Mouse (Mus musculus) CH12.LX (cell line): ENCODE data around the gene Ppp1r7. TPM values are rescaled to one million over a fixed set of nuclear protein-coding genes. Genes with fewer than 3 reads are reported as not detected.

Source experiments
- DNase-seq: peaks from one replicate; pipeline ENCODE4 v3.0.0-alpha.2; 2013; ENCODE audit errors: extremely low read depth
- H3K27ac ChIP-seq: 2 replicates; pipeline ENCODE4 v1.5.1; 2012; ENCODE audit warnings: low read depth, mild to moderate bottlenecking, control low read depth, moderate library complexity; ENCODE audit not compliant: insufficient read depth
- H3K27me3 ChIP-seq: replicated peaks from 2 replicates; pipeline ENCODE3; 2012; ENCODE audit warnings: inconsistent platforms
- H3K36me3 ChIP-seq, 2 experiments: replicated peaks in 1 of 2; 2 replicates each; pipeline versions ENCODE3 to v1.6.1; 2012; ENCODE audit warnings: inconsistent platforms in 1 of 2, low read length in 1 of 2, mild to moderate bottlenecking in 1 of 2, mixed read lengths in 1 of 2, moderate library complexity in 1 of 2; ENCODE audit not compliant: control insufficient read depth in 1 of 2, insufficient read depth in 1 of 2
- H3K4me1 ChIP-seq, 2 experiments: 2 replicates each; pipeline ENCODE4 v1.6.1; 2012; ENCODE audit warnings: inconsistent platforms in 1 of 2, moderate library complexity in 1 of 2; ENCODE audit not compliant: insufficient read depth in 2 of 2, control insufficient read depth in 1 of 2
- H3K4me2 ChIP-seq: 2 replicates; pipeline ENCODE4 v1.6.1; 2012; ENCODE audit warnings: low read depth, mild to moderate bottlenecking, control low read depth; ENCODE audit not compliant: poor library complexity, insufficient read depth, severe bottlenecking
- H3K4me3 ChIP-seq, 3 experiments: fragments of 150-350 bp in 1 of 3; sonication (generic) in 1 of 3; replicated peaks in 1 of 3; 2 replicates each; pipeline versions ENCODE3 to v1.5.1; 2011 to 2012; ENCODE audit warnings: low read depth in 2 of 3, low read length in 2 of 3, mild to moderate bottlenecking in 2 of 3, moderate library complexity in 2 of 3, control low read depth in 1 of 3, improper control_type of control experiment in 1 of 3, inconsistent platforms in 1 of 3, mixed read lengths in 1 of 3; ENCODE audit not compliant: poor library complexity in 1 of 3
- H3K79me2 ChIP-seq: replicated peaks from 2 replicates; pipeline ENCODE4 v1.6.1; 2012; ENCODE audit warnings: mild to moderate bottlenecking, moderate library complexity; ENCODE audit not compliant: control insufficient read depth, poor library complexity, insufficient read depth, severe bottlenecking; ENCODE audit errors: extremely low read depth
- H3K9ac ChIP-seq: 2 replicates; pipeline ENCODE4 v1.6.1; 2012; ENCODE audit warnings: low read depth, mild to moderate bottlenecking, control low read depth, moderate library complexity; ENCODE audit not compliant: insufficient read depth
- H3K9me3 ChIP-seq: replicated peaks from 2 replicates; pipeline ENCODE3; 2012; ENCODE audit warnings: low read length, inconsistent platforms, mixed read lengths
- BHLHE40 ChIP-seq: IDR thresholded peaks from 2 replicates; pipeline ENCODE4 v1.6.1; 2011; ENCODE audit warnings: mild to moderate bottlenecking, low read depth, low read length, improper control_type of control experiment
- CHD1 ChIP-seq: IDR thresholded peaks from 2 replicates; pipeline ENCODE4 v1.6.1; 2012; ENCODE audit warnings: low read depth, low read length, improper control_type of control experiment, inconsistent platforms
- ELF1 ChIP-seq: IDR thresholded peaks from 2 replicates; pipeline ENCODE4 v1.6.1; 2014; ENCODE audit warnings: low read depth, mild to moderate bottlenecking, inconsistent platforms, low read length, improper control_type of control experiment
- EP300 ChIP-seq: IDR thresholded peaks from 2 replicates; pipeline ENCODE4 v1.6.1; 2011; ENCODE audit warnings: low read length, improper control_type of control experiment
- JUND ChIP-seq: conservative IDR thresholded peaks from 2 replicates; pipeline ENCODE4 v1.6.1; 2011; ENCODE audit warnings: low read depth, low read length, improper control_type of control experiment
- KAT2A ChIP-seq: IDR thresholded peaks from 2 replicates; pipeline ENCODE4 v1.6.1; 2012; ENCODE audit warnings: low read length, improper control_type of control experiment, inconsistent platforms; ENCODE audit not compliant: insufficient replicate concordance
- MAZ ChIP-seq: IDR thresholded peaks from 2 replicates; pipeline ENCODE4 v1.6.1; 2012; ENCODE audit warnings: low read depth, mild to moderate bottlenecking, inconsistent platforms, low read length, improper control_type of control experiment, moderate library complexity
- MYC ChIP-seq: IDR thresholded peaks from 2 replicates; pipeline ENCODE4 v1.6.1; 2011; ENCODE audit warnings: low read depth, mild to moderate bottlenecking, improper control_type of control experiment, low read length
- NELFE ChIP-seq: IDR thresholded peaks from 2 replicates; pipeline ENCODE4 v1.6.1; 2011; ENCODE audit warnings: low read depth, low read length, improper control_type of control experiment
- POLR2A ChIP-seq: IDR thresholded peaks from 2 replicates; pipeline ENCODE4 v1.6.1; 2011; ENCODE audit warnings: low read depth, mild to moderate bottlenecking, improper control_type of control experiment, low read length
- RCOR1 ChIP-seq: conservative IDR thresholded peaks from 2 replicates; pipeline ENCODE4 v1.6.1; 2012; ENCODE audit warnings: low read depth, mild to moderate bottlenecking, inconsistent platforms, low read length, improper control_type of control experiment
- SIN3A ChIP-seq: IDR thresholded peaks from 2 replicates; pipeline ENCODE4 v1.6.1; 2012; ENCODE audit warnings: low read length, improper control_type of control experiment, inconsistent platforms
- TBP ChIP-seq: conservative IDR thresholded peaks from 2 replicates; pipeline ENCODE4 v1.6.1; 2011; ENCODE audit warnings: low read depth, low read length, improper control_type of control experiment
- UBTF ChIP-seq: IDR thresholded peaks from 2 replicates; pipeline ENCODE4 v1.6.1; 2012; ENCODE audit warnings: low read depth, mild to moderate bottlenecking, inconsistent platforms, low read length, improper control_type of control experiment, moderate library complexity
- USF2 ChIP-seq: conservative IDR thresholded peaks from 2 replicates; pipeline ENCODE4 v1.6.1; 2011; ENCODE audit warnings: low read depth, low read length, improper control_type of control experiment
- ZC3H11A ChIP-seq: IDR thresholded peaks from 2 replicates; pipeline ENCODE4 v1.6.1; 2012; ENCODE audit warnings: low read depth, mild to moderate bottlenecking, inconsistent platforms, low read length, improper control_type of control experiment
- ZNF384 ChIP-seq: IDR thresholded peaks from 2 replicates; pipeline ENCODE4 v1.6.1; 2012; ENCODE audit warnings: low read depth, low read length, improper control_type of control experiment, inconsistent platforms
- dilution Hi-C: fragments of 300-500 bp; cut with MboI; formaldehyde crosslinking; loops from 2 replicates; pipeline ENCODE4 v1.14.3; 2020; ENCODE audit warnings: low sequenced_read_pairs; ENCODE audit not compliant: extremely low pct_unique_long_range_greater_than_20kb, extremely low pct_ligation_motif_present
- in situ Hi-C: fragments of 300-500 bp; cut with MboI; formaldehyde crosslinking; loops from 3 replicates; pipeline ENCODE4 v1.14.3; 2019; ENCODE audit warnings: low sequenced_read_pairs, low pct_ligation_motif_present, low pct_unique_long_range_greater_than_20kb, mixed read lengths
- polyA plus RNA-seq: library from polyadenylated mRNA; unstranded; fragments of >175 nt; gene quantifications from 2 replicates; pipeline ENCODE4 v1.2.1, GENCODE M21; 2012; ENCODE audit warnings: low read depth; ENCODE audit not compliant: insufficient read length
- total RNA-seq, 2 experiments: library from RNA; depleted of rRNA; stranded (reverse); fragments of 300-350 nt in 1 of 2; fragments of >200 nt in 1 of 2; gene quantifications; 2 replicates each; pipeline ENCODE4 v1.2.3; 2012 to 2014

The Ppp1r7 gene
- total and polyA plus RNA-seq, 3 experiments, result 13.6 to 62.6 (median 17.3) TPM

GRCm38 (mm10) chr1:93403403-93403802 is 60.7 kb downstream of the Ppp1r7 start:
- Histone ChIP-seq H3K36me3 (peaks cover 26 to 37% of the 10 kb centered on the region in 2 experiments), H3K4me2 (no peak overlapping the region), H3K4me1 (peaks cover 8 to 31% of the 10 kb centered on the region in 2 experiments), H3K4me3 (no peak overlapping the region), H3K79me2 (no peaks in the 10 kb centered on the region), H3K9ac (no peak overlapping the region), H3K27me3 (no peaks in the 10 kb centered on the region), H3K27ac (no peak overlapping the region), H3K9me3 (peaks cover 3% of the 10 kb centered on the region)
- dilution Hi-C loops (no loop called here), in situ Hi-C loops (no loop called here)
- DNase-seq, result no peak
- TF ChIP-seq SIN3A (no peak), RCOR1 (no peak), ZC3H11A (no peak), KAT2A (no peak), JUND (no peak), TBP (no peak), USF2 (no peak), ELF1 (no peak), CHD1 (no peak), NELFE (no peak), MYC (no peak), POLR2A (no peak), EP300 (no peak), BHLHE40 (no peak), UBTF (no peak), MAZ (no peak), ZNF384 (no peak)

Other genes starting within 250 kb of the Ppp1r7 start
- 0.17 and 0.25 TPM in 2 replicates for gene Kif1a, start 240.9 kb upstream of the Ppp1r7 start, total RNA-seq (2012; rRNA removed)
- 0.11 and 0.17 TPM in 2 replicates for gene Kif1a, start 240.9 kb upstream of the Ppp1r7 start, total RNA-seq (2014; rRNA removed)
- gene Kif1a, start 240.9 kb upstream of the Ppp1r7 start, polyA plus RNA-seq, result 0.61 and 0.93 TPM in 2 replicates
- gene Agxt, start 207.6 kb upstream of the Ppp1r7 start, total RNA-seq (2012; rRNA removed), result not detected in 2 replicates
- not detected in 2 replicates for gene Agxt, start 207.6 kb upstream of the Ppp1r7 start, total RNA-seq (2014; rRNA removed)
- not detected in 2 replicates for gene Agxt, start 207.6 kb upstream of the Ppp1r7 start, polyA plus RNA-seq
- 0.08 TPM in 1 of 2 replicates, not detected in the other for gene 2310007B03Rik, start 181.9 kb upstream of the Ppp1r7 start, total RNA-seq (2012; rRNA removed)
- gene 2310007B03Rik, start 181.9 kb upstream of the Ppp1r7 start, total RNA-seq (2014; rRNA removed), result not detected in 2 replicates
- 0.11 TPM in 1 of 2 replicates, not detected in the other for gene 2310007B03Rik, start 181.9 kb upstream of the Ppp1r7 start, polyA plus RNA-seq
- gene Crocc2, start 174.1 kb upstream of the Ppp1r7 start, total RNA-seq (2012; rRNA removed), result not detected in 2 replicates
- not detected in 2 replicates for gene Crocc2, start 174.1 kb upstream of the Ppp1r7 start, total RNA-seq (2014; rRNA removed)
- not detected in 2 replicates for gene Crocc2, start 174.1 kb upstream of the Ppp1r7 start, polyA plus RNA-seq
- 1.1 TPM in 2 replicates for gene Sned1, start 107.0 kb upstream of the Ppp1r7 start, total RNA-seq (2012; rRNA removed)
- gene Sned1, start 107.0 kb upstream of the Ppp1r7 start, total RNA-seq (2014; rRNA removed), result 0.28 and 0.52 TPM in 2 replicates
- 0.53 and 0.59 TPM in 2 replicates for gene Sned1, start 107.0 kb upstream of the Ppp1r7 start, polyA plus RNA-seq
- gene Mterf4, start 36.9 kb upstream of the Ppp1r7 start, total RNA-seq (2012; rRNA removed), result 25.6 and 27.9 TPM in 2 replicates
- 40.0 and 40.6 TPM in 2 replicates for gene Mterf4, start 36.9 kb upstream of the Ppp1r7 start, total RNA-seq (2014; rRNA removed)
- 26.6 and 31.1 TPM in 2 replicates for gene Mterf4, start 36.9 kb upstream of the Ppp1r7 start, polyA plus RNA-seq
- 15.8 and 18.0 TPM in 2 replicates for gene Pask, start 628 bp downstream of the Ppp1r7 start, total RNA-seq (2012; rRNA removed)
- 11.7 and 13.4 TPM in 2 replicates for gene Pask, start 628 bp downstream of the Ppp1r7 start, total RNA-seq (2014; rRNA removed)
- gene Pask, start 628 bp downstream of the Ppp1r7 start, polyA plus RNA-seq, result 10.2 and 10.8 TPM in 2 replicates
- gene Ano7, start 31.1 kb downstream of the Ppp1r7 start, total RNA-seq (2012; rRNA removed), result 0.08 and 0.21 TPM in 2 replicates
- not detected in 2 replicates for gene Ano7, start 31.1 kb downstream of the Ppp1r7 start, total RNA-seq (2014; rRNA removed)
- 0.31 and 0.56 TPM in 2 replicates for gene Ano7, start 31.1 kb downstream of the Ppp1r7 start, polyA plus RNA-seq
- 114 and 117 TPM in 2 replicates for gene Hdlbp, start 136.0 kb downstream of the Ppp1r7 start, total RNA-seq (2012; rRNA removed)
- 103 and 106 TPM in 2 replicates for gene Hdlbp, start 136.0 kb downstream of the Ppp1r7 start, total RNA-seq (2014; rRNA removed)
- 178 and 179 TPM in 2 replicates for gene Hdlbp, start 136.0 kb downstream of the Ppp1r7 start, polyA plus RNA-seq
- 1.8 and 2.4 TPM in 2 replicates for gene Farp2, start 169.2 kb downstream of the Ppp1r7 start, total RNA-seq (2012; rRNA removed)
- 0.58 and 0.89 TPM in 2 replicates for gene Farp2, start 169.2 kb downstream of the Ppp1r7 start, total RNA-seq (2014; rRNA removed)
- gene Farp2, start 169.2 kb downstream of the Ppp1r7 start, polyA plus RNA-seq, result 1.6 and 2.1 TPM in 2 replicates